Mouse (Mus musculus) left cerebral cortex, postnatal 14 days (tissue): ENCODE measurements around the gene Stra6l. TPM values are rescaled to one million over a fixed set of nuclear protein-coding genes. Genes with fewer than 3 reads are reported as not detected.

Source experiments
- DNase-seq, 2 experiments: peaks; one replicate each; pipeline ENCODE4 v3.0.0; 2021 to 2022; ENCODE audit warnings: low spot score in 2 of 2, mixed read lengths in 1 of 2
- intact Hi-C: fragments of 180-260 bp; cut with DNase I; formaldehyde crosslinking; loops from one replicate; pipeline ENCODE4 v1.15.1; 2025
- total RNA-seq, 2 experiments: library from RNA; stranded (reverse); gene quantifications; 2 replicates each; pipeline ENCODE4 v1.2.3; 2021

Stra6l gene
- total RNA-seq, 2 experiments from 2014 or later = not detected

GRCm38 (mm10) chr4:45898413-45898812 lies 49.9 kb downstream of the Stra6l start:
- intact Hi-C loops = no loop called here
- DNase-seq = no peak

GRCm38 (mm10) chr4:45909256-45909655 lies 60.8 kb downstream of the Stra6l start:
- DNase-seq = peak in 1 of 2 experiments; percentile 35
- intact Hi-C loops = no loop called here

GRCm38 (mm10) chr4:45909924-45910323 lies 61.5 kb downstream of the Stra6l start:
- intact Hi-C loops = no loop called here
- DNase-seq = no peak

GRCm38 (mm10) chr4:45911256-45911655 lies 62.8 kb downstream of the Stra6l start:
- intact Hi-C loops = no loop called here
- DNase-seq = no peak

GRCm38 (mm10) chr4:45911876-45912275 lies 63.4 kb downstream of the Stra6l start:
- intact Hi-C loops = no loop called here
- no peak for DNase-seq

GRCm38 (mm10) chr4:45917091-45917490 lies 68.6 kb downstream of the Stra6l start:
- intact Hi-C loops = no loop called here

GRCm38 (mm10) chr4:45921663-45922435 lies 73.4 kb downstream of the Stra6l start:
- no peak for DNase-seq

More at GRCm38 (mm10) chr4:45917091-45917490, 68.6 kb downstream of the Stra6l start:
- no peak for DNase-seq

GRCm38 (mm10) chr4:45924011-45924410 lies 75.5 kb downstream of the Stra6l start:
- intact Hi-C loops = no loop called here
- DNase-seq = no peak

More at GRCm38 (mm10) chr4:45921663-45922435, 73.4 kb downstream of the Stra6l start:
- intact Hi-C loops = no loop called here

GRCm38 (mm10) chr4:45928561-45928960 lies 80.1 kb downstream of the Stra6l start:
- intact Hi-C loops = no loop called here
- DNase-seq = no peak

Other genes starting within 250 kb of the Stra6l start
- 10 to 100 TPM in 1 of 2 experiments, 1 to 10 TPM in 1; 9.6 to 10.5 TPM for gene Aldh1b1, start 49.6 kb upstream of the Stra6l start, total RNA-seq
- gene Igfbpl1, start 21.7 kb upstream of the Stra6l start, total RNA-seq = 1 to 10 TPM in 1 of 2 experiments, under 1 TPM in 1; 0.92 to 3.3 TPM
- under 1 TPM in 1 of 2 experiments, not detected in 1; 0.13 TPM for gene Ccdc180, start 41.6 kb downstream of the Stra6l start, total RNA-seq
- gene Tdrd7, start 116.7 kb downstream of the Stra6l start, total RNA-seq = 10 to 100 TPM; 20.7 to 20.9 TPM
- 10 to 100 TPM; 23.6 to 25.1 TPM for gene Tmod1, start 190.3 kb downstream of the Stra6l start, total RNA-seq